Mouse (Mus musculus): ENCODE results near the gene Fam129a.

The Fam129a gene

DNA sequence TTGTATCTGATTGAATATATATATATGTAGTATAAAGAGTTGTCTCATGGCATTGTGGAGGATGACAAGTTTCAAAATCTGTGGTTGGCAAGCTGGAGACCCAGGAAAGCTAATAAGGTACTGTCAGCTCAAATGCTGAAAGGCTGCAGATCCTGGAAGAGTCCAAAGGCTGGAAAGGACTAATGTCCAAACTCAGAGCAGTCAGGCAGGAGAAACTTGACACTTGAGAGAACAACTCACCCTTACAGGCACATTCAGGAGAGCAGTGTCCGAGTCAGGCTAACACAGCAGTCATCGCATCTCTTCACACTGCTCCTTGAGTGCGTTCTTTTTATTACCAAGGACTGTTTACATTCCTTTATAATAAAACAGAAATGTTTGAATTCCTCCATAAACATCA, 56.2 kb downstream of the Fam129a start:
- no peak for DNase-seq

DNA sequence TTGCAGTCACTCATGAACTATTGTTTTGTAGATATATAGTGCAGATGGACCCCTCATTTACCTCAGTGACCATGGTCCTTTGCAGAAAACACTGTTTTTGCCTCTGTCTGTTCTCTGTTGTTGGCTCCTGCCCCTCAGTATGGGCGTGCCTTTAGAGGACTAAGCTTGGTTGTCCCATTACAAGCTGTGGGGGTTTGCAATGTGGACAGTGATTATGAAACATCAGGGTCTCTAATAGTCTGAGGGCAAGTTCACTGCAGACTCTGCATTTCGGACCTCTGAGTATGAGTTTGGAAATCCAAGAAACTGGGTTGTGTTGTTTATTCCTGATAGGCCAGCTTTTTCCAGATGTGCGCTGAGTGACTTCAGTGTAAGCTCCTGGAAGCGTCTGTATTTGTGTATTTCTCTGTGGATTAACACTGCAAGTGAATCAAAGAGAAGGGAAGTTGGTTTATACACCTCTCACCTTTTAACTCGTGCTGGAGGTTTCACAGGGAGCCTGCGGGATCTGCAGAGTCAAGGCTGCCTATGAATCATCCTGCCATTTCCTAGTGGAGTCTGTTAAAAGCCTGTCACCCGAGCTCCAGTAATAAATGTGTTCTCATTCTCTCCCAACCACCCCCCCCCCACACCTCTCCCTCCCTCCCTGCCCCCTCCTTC, 58.7 kb downstream of the Fam129a start:
- no peak for DNase-seq

DNA sequence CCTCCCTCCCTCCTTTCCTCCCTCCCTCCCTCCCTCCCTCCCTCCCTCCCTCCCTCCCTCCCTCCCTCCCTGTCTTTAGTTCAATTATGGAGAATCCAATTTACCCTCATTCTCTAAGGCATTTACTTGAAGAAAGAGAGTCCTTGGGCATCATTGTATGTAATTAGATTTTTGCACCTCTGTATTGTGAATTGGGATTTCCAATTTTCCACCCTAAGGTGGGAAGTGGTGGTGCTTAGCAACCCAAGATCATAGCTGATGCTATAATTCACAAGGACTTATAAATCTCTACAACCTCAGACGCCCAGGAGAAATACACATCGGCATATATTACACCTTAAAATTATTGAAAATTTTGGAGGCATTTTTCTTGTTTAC, 59.3 kb downstream of the Fam129a start:
- DNase-seq: no peak

DNA sequence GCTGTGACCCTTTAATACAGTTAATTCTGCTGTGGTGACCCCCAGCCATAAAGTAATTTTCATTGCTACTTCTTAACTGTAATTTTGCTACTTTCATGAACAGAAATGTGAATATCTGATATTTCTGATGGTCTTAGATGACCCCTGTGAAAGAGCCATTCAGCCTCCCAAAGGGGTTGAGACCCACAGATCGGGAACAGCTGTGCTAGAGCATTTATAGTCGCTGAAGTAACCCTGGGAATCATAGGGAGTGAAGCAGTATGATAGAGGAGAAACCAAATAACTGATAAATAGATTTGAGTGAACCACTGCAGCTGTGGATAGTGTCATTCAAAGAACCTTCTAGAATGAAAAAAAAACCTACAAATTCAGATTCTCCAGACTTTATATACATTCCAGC, 60.1 kb downstream of the Fam129a start:
- no peak for DNase-seq

DNA sequence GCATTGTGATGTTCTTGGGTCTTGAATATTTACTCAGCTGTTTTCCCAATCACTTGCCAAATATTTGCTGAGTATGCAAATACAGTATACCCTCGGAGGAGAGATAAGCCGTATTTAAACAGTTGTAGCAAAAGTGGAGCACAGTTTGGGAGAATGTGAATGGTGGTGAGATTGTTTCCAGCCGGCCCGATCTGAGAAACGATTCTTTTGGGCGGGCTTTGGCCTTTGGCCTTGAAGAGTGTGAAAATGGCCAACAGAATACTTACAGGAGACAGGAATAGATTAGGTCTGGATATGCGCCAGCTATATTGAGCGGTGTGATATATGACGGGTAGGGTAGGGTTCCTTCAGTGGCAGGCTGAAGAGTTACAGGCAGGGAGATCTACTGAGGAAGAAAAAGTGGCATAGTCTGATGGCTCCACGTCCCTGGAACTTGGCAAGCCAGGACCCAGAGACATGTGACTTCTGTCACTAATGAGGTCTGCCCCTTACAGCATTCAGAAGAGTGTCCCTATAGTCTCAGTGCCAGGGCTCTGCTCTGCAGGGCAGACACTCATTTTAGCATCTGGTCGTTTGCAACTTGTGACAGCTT, 60.8 kb downstream of the Fam129a start:
- DNase-seq: no peak

DNA sequence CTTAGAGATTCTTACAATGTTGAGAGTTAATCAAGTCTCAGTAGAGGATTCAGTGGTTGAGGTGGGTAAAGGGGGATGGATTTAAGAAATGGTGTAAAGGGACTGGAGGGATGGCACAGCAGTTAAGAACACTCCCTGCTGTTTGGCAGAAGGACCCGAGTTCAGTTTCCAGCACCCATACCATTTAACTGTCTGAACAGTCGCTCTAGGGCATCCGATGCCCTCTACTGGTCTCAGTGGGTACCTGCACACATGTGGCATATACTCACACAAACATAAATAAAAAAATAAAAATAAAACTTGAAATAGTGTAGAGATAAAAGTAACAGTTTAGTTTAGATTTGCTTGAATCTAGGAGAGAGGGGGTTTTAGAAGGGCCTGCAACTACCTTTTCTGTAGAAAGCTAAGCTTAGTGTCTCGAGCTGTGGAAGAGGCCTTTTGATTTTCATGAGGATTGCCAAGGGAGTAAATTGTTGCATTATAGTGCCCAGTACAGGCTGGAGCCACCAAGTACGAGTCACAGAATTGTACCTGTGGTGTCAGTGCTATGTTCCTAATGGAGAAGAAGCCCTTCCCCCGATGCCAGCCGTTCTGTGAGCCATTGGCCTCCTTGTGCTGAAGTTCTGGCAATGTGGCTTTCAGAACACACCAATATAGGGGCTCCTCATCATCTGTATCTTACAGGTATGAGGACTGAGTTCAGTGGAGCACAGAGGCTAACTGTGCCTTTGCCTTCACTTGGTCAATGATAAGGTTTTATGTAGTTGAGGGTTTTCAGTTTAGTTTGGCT, 61.8 kb downstream of the Fam129a start:
- DNase-seq: no peak

DNA sequence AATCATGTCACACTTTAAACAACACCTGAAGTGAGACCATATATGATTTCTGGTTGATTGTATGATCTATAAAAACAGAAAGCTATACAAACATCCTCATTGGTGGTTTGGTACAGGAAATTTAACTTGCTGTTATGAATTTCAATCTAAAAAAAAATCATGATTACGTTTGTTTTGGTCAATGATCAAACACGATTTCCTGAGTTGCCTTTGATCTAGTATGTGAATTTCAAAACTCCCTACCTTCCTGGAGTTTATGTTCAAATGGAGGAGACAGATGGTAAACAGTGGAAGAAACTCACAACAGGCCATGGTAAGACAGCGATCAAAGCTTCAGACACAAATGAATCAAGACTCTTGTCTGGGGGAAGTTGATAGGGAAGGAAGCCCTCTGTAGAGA, 65.7 kb downstream of the Fam129a start:
- DNase-seq: no peak

DNA sequence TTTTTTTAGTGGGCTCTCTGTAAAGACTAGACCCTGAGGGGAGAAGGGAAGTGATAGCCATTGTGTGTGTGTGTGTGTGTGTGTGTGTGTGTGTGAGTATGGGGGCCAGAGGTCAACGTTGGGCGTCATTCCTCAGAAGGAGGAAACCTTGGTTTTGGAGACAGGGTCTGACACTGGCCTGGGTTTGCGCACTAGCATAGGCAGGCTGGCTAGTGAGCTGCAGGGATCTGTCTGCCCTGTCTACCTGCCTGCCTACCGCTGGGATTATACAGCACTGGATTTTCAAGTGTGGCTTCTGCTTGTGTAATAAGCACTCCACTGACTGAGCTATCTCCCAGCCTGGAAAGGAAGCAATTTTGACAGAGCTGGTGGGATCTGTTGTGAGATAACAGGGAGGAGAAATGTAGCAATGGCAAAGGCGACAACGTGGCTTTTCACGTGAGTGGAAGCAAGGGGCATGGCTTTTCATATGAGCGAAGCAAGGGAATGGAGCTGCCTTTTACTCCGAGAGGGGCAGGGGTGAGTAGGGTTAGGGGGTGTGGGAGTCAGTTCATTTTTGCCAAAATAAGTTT, 66.5 kb downstream of the Fam129a start:
- no peak for DNase-seq

DNA sequence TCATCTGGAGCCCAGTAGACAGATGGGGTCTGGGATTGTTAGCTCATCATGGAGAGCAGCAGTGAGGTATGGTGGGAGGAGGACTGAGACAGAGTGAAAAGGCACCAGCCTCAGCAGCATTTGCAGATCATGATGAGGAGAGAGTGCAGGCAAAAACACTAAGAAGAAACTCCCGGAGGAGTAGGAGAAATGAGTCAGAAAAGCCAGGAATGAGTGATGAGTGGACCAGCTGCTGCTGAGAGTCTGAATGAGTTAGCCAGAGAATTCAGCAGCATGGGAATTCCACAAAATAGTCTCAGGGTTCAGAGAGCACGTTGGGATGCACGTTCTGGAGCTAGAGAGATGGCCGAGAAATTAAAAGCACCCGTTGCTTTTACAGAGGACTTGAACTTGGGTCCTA, 67.4 kb downstream of the Fam129a start:
- no peak for DNase-seq

DNA sequence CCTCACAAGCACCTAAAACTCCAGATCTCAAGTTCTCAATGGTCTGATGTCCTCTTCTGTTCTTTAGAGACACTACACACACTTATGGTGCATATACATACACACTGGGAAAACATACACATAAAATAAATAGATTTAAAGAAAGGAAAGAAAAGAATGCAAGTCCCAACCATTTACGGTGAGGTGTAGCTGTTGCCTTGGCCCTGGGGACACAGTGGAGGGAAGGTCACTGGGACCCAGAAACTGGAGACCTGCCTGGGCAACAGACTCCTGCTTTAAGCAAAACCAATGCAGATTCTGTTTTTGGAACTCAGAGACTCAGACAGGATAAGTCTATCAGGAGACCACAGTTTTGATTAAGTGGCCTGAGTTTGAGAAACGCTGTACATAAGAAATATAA, 67.8 kb downstream of the Fam129a start:
- DNase-seq: no peak

DNA sequence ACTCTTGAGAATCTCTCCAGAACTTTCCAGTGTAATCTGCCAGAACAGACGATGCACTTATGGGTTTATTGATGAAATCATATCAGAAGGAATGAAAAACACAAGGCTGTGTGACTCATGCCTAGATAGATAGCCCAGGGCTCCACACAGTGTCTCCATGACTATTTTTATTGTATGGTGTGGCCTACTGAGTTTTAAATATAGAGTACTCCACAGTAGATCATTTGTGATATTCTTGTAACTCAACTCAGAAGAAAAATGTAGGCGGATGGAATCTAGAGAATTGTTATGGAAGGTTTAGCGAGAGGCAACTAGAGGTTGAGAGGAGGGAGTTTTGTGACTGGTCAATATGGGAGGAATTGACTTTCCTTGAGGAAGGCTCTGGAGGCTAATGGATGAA, 75.4 kb downstream of the Fam129a start:
- no peak for DNase-seq

DNA sequence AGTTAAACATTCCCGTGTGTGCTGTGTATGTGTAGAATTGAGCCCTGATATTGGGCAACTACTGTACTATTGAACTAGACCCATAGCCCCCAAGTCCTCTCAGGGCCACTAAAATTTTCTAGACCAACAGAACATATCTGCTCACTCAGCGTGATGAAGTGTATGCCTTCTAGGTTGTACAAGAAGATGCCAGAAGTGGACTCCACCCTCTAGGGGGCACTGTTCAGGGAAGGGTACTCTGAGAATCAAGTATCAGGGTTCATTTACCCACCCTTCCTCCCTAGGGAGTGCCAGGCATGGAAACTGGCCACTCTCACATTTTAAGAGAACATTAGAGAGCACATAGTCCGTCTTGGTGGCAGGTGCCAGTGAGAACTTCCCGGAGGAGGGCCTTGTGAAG, 77.1 kb downstream of the Fam129a start:
- DNase-seq: no peak

DNA sequence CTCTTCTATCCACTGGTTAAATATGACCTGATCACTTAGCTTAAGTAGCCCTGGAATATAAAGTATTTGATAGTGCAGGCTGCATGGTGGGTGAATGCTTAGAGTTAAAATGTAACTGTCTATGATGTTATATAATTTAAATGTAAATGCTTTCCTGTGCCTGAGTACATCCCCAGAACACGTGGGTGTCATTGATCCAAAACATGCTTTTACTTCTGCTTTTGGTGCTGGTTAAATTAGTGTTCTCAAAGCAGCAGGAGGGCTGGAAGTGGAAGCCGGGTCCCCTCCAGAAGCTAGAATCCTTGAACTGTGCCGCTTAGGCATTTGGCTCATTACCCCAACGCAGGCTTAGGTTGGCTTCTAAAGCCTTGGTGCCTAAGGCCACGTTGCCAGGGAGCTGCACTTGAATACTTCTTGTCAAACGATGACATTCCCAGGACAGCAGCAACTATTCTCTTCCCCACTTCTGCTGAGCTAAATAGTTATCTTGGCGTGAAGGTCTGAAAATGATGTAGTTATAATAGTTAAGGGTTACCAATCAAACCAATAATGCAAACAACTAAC, 86.1 kb downstream of the Fam129a start:
- DNase-seq: no peak

DNA sequence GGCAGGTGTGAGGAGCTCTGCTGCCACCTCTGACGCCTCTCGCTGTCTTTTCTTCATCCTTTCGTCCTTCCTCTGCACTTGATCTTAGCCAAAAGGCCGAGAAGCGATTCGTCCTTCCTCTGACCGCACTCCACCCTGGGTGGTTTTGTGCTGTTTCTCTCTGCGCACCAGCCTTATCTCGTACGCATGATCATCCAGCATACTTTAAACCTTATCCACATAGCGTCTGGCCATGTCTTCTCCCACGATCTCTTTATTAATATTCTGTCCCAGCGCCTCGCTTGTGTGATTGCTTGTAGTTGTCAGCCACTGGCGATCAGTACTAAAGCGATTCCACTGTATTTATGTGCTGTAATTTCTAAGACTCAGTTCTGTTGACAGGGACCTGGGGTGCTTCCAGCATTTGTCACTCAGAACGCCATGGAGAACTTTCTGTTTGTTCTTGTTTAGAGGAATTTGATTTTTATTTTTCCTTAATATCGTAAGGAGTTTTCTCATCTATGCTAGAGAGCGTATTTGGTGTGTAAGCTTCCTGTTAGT, 87.4 kb downstream of the Fam129a start:
- DNase-seq: no peak

DNA sequence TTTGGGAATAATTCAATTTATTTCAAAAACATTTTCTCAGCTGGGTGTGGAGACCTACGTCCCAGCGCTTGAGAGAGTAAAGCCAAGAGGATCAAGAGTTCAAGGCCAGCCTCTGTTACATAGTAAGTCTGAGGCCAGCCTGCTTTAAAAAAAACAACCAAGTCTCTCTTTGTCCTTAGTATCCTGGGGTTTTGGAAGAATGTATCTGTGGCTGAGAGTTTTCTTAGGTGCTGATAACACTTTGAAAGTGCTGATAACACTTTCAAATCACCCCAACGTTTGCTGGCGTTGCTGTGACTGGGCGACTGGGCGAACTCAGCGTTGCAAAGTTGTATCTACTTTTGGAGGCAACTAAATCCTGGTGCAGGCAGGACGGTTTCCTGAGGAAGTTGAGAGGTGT, 88.7 kb downstream of the Fam129a start:
- DNase-seq: no peak

DNA sequence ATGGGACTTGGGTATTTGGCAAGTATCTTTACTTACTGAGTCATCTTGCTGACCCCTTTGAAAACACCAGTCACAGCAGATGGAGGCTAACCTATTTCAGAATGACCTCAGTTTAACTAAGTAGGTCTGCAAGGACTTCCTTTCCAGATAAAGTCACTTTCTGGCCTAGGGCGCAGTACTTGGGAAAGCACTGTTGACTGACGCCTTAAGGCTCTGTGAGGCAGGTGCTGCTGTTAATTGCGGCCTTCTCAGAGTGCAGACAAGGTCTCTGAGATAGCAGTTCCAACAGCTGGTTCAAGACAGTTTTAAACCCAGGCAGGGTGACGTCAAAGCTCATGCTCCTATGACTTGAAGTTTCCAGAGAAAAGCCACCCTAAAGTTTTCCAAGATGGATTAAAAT, 89.3 kb downstream of the Fam129a start:
- no peak for DNase-seq

DNA sequence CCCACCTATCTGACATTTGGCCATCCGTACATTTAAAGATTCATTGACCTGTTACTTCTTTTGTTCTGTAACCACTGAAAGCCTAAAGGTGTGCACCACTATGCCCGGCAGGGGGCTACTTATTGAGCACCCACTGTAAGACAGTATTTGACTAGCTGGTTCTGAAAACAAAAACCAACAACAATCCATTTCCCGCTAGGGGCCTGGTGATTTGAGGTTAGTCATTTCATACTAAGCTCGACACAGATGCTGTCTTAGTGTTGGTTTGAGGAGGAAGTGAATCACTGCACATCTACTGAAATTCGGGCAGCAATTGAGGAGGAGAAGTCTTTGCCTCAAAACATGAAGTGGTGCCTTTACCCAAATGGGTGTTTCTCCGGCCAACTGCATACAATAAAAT, 89.9 kb downstream of the Fam129a start:
- DNase-seq: no peak

DNA sequence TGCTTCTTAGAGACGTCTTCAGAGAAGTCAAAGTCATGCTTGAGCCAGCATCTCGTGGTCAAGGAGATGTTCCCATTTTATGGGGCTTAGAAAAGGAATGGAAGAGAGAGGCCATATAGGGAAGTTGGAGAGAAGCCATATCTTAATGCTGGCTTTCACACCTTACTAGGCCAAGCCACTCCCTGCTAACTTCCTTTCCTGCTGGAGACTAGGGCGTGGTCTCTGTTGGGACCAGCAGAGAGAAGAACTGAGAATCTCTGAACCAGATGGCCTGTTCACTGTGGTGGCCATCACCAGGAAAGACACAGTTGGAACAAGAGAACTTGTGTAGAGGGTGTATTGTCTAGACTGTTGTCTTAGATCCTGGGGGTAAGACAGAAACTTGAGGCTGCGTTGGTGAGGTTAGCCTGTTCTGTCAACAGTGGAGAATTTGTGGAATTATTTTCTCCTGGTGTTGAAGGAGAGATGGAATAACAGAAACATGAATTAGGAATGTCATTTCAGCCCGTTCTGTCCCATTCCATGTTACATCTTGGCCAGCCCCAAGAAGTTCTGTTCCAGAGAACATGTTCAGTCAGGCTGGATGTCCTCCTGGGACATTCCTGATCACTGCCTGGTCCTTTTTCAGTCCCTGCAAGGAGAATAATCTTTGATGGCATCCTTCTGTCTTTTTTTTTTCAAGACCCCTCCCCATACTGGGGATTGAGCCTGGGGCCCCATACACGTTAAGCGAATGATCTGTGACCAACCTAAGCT, 90.9 kb downstream of the Fam129a start:
- no peak for DNase-seq

DNA sequence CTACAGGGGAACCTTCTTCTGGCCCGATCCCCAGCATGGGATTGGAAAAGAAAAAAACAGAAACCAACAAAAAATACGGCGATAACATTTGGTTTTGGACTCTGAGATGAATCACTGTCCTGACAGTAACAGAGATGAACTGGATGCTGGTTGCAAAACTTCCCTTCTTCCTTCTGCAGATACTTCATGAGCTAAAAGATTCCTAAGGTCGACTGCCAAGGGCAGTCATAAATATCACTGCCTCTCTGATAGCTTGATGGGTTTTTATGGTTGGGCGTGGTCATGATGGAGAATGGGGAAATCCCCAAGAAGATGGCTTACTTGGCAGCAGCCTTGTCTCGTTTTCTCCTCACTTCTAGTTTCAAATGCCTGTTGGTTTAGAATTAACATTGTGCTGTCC, 92.0 kb downstream of the Fam129a start:
- no peak for DNase-seq

DNA sequence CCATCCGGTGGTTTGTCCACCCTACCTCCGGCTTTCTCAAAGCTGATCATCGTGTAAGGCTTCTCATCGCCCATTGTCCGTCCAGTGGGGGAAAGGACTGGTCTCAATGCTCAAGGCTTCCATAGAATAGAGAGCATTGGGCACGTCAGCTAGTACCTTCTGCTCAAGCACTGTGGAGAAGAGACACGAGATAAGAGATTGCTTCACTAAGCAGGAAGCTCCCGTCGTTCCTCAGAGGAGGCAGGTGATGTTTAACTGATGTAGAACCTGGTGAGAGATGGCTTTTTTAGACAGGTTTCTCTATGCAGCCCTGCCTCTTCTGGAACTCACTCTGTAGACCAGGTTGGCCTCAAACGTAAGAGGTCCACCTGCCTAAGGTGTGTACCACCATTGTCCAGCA, 93.4 kb downstream of the Fam129a start:
- DNase-seq: no peak

DNA sequence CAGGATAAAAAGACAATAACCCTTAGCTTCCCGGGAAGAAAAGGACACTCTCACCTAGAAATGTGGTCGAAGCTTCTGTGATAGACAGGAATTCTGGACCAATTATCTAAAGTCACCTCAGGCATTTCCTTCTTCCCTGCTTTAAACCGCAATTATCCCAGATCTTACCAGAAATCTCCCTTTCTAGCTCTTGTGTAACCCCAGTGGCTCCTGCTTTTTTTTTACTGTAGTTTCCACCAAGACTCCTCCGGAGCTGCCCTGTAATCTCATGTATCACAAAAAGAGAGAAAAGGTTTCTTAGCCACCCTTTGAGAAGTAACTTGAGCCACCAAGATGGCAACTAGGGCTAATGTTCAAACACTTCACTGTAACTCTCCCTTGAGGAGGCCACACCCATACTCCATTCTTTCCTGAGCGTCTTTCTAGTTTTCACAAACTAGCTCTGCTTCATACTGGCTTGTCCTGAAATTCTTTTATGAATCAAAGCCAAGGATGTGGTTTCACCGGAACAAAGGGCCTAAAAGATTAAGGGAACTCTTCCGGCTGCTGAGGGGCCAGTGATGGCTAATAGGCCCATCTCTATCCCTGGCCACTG, 93.9 kb downstream of the Fam129a start:
- DNase-seq: no peak

DNA sequence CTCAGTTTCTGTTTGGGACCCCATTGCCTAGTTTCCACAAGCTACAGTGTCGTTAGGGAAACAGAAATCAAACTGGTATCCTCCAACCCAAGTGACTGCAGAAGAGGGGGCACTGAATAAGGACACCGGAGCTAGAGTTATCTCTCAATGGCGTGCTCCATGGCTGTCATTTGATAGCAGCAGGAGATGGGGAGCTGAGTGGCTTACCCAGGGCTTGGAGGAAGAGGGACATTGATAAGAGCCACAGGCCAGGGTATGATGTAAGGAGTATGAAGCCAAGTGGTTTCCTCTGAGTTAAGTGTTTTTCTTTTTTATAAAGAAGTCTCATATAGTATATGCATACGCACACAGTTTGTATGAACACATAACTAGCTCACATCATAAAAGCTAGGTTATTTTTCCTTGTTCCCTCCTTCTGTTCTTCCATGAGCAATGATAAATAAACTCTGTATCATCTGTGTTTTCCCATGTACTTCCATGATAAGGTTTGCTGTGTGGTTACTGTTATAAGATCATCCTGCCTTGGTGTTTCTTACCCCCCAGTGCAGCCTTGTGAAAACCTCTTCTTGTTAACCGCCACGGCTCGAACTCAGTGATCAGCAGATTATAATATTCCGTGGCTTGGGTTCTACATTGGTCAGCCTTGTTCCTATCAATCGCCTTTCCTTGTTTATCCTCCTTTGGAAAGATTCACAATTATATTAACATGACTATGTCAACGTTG, 96.5 kb downstream of the Fam129a start:
- DNase-seq: no peak

Measured in thymus, adult 18-20 months (tissue).